Mouse (Mus musculus): Measurements from ENCODE around the gene Ncapd2.
A peak's percentile ranks its signal among the peaks of the same experiment; 100 is the strongest.

Ncapd2 gene

GRCm38 (mm10) chr6:125148926-125149568, 42.5 kb downstream of the Ncapd2 start:
- no peak for DNase-seq (ENCODE audit: extremely low spot score, low spot score)

GRCm38 (mm10) chr6:125148251-125148925, 43.1 kb downstream of the Ncapd2 start:
- DNase-seq (ENCODE audit: extremely low spot score, low spot score), result no peak

- DNase-seq (ENCODE audit: extremely low spot score, low spot score), result no peak
These were observed 44.2 kb downstream of the Ncapd2 start for GRCm38 (mm10) chr6:125147329-125147728.

- no peak for DNase-seq (ENCODE audit: extremely low spot score, low spot score)
These were observed 44.7 kb downstream of the Ncapd2 start for GRCm38 (mm10) chr6:125146797-125147196.

- DNase-seq (ENCODE audit: extremely low spot score, low spot score), result no peak
These were observed 45.4 kb downstream of the Ncapd2 start for GRCm38 (mm10) chr6:125146148-125146547.

GRCm38 (mm10) chr6:125145479-125145951, 46.0 kb downstream of the Ncapd2 start:
- no peak for DNase-seq (ENCODE audit: extremely low spot score, low spot score)

GRCm38 (mm10) chr6:125145001-125145400, 46.5 kb downstream of the Ncapd2 start, which contains the start of gene Iffo1:
Gene Iffo1, plus strand, starts transcription at chr6:125145241.
- peak; percentile 90 for DNase-seq (ENCODE audit: extremely low spot score, low spot score)

- DNase-seq (ENCODE audit: extremely low spot score, low spot score), result no peak
These were observed 47.6 kb downstream of the Ncapd2 start for GRCm38 (mm10) chr6:125143904-125144303.

GRCm38 (mm10) chr6:125143128-125143527, 48.4 kb downstream of the Ncapd2 start:
- no peak for DNase-seq (ENCODE audit: extremely low spot score, low spot score)

- DNase-seq (ENCODE audit: extremely low spot score, low spot score), result no peak
These were observed 49.1 kb downstream of the Ncapd2 start for GRCm38 (mm10) chr6:125142436-125142835.

GRCm38 (mm10) chr6:125139747-125140146, 51.8 kb downstream of the Ncapd2 start:
- DNase-seq (ENCODE audit: extremely low spot score, low spot score), result no peak

- peak; percentile 50 for DNase-seq (ENCODE audit: extremely low spot score, low spot score)
These were observed 54.4 kb downstream of the Ncapd2 start for GRCm38 (mm10) chr6:125137002-125137671.

GRCm38 (mm10) chr6:125132470-125132869, 59.0 kb downstream of the Ncapd2 start:
- no peak for DNase-seq (ENCODE audit: extremely low spot score, low spot score)

GRCm38 (mm10) chr6:125131302-125132156, 60.0 kb downstream of the Ncapd2 start, which contains the start of gene Nop2:
Gene Nop2, plus strand, starts transcription at chr6:125131909.
- DNase-seq (ENCODE audit: extremely low spot score, low spot score), result peak; percentile 98

GRCm38 (mm10) chr6:125129710-125130402, 61.6 kb downstream of the Ncapd2 start:
- DNase-seq (ENCODE audit: extremely low spot score, low spot score), result no peak

- no peak for DNase-seq (ENCODE audit: extremely low spot score, low spot score)
These were observed 62.8 kb downstream of the Ncapd2 start for GRCm38 (mm10) chr6:125128724-125129123.

GRCm38 (mm10) chr6:125119387-125119786, 72.1 kb downstream of the Ncapd2 start:
- DNase-seq (ENCODE audit: extremely low spot score, low spot score), result no peak
